Comparison of ENCODE assay signal across 8 mouse cellular contexts in the genomic region with DNA sequence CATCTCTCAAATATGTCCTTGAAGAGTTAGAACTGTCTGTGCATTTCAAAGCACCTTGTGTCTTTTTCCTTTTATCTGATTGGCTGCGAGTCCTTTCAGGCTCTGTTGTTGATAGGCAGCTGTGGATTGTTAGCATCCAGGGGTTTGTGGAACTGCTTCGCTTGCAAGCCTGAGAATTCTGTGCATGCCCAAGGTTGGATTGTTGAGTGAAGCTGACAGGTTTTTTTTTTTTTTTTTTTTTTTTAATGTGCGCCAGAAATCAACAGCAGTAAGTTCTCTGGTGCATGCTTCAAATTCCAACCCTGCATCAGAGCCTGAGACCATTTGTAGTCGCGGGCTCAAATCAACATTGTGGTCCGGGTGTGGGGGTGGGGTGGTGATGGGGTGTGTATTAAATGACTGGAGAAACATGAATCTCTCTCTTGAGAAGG.
DNase-seq lines count a peak whose midpoint lies in the region; ATAC-seq and TF ChIP-seq lines count a peak whose summit lies in the region.

No protein-coding gene starts in this region.

- H3K27me3 ChIP-seq in forebrain, embryonic 13.5 days = no peaks in the 10 kb centered on the region
- no peaks in the 10 kb centered on the region for H3K27me3 ChIP-seq in kidney, adult 2 months (replicated peaks; ENCODE audit: control insufficient read depth, insufficient read depth, low read length)
- H3K27me3 ChIP-seq in thymus, adult 2 months (ENCODE audit: control insufficient read depth, insufficient read depth, low read length) = no peaks in the 10 kb centered on the region

- no peak for TF ChIP-seq CTCF in kidney, adult 2 months (conservative IDR thresholded peaks at IDR 0.05; ENCODE audit: insufficient read depth, insufficient read length, low read depth, low read length)
- no peak for TF ChIP-seq CTCF in thymus, adult 2 months (IDR thresholded peaks at IDR 0.05; ENCODE audit: borderline replicate concordance, control insufficient read depth, extremely low read depth, insufficient read depth, low read length, poor library complexity)

- peaks cover 6% of the 10 kb centered on the region; the same call in 1 of the 2 replicates for H3K4me1 ChIP-seq in forebrain, embryonic 13.5 days
- H3K4me1 ChIP-seq in kidney, adult 2 months (ENCODE audit: control insufficient read depth, insufficient read depth, low read length) = no peaks in the 10 kb centered on the region
- H3K4me1 ChIP-seq in thymus, adult 2 months (replicated peaks; ENCODE audit: control insufficient read depth, insufficient read depth, low read length) = peaks cover 4% of the 10 kb centered on the region

- H3K9ac ChIP-seq in forebrain, embryonic 13.5 days = no peak overlapping the region

- H3K36me3 ChIP-seq in forebrain, embryonic 13.5 days (ENCODE audit: poor library complexity, severe bottlenecking) = no peaks in the 10 kb centered on the region
- no peaks in the 10 kb centered on the region for H3K36me3 ChIP-seq in kidney, adult 2 months (ENCODE audit: control insufficient read depth, insufficient read depth, low read length)
- H3K36me3 ChIP-seq in thymus, adult 2 months (ENCODE audit: control insufficient read depth, insufficient read depth, low read length) = no peaks in the 10 kb centered on the region

- 54% methylated on average over 6 of the region's 6 CpGs for WGBS in forebrain, embryonic 13.5 days
- WGBS in kidney, adult 2 months = 13% methylated on average over 6 of the region's 6 CpGs
- WGBS in thymus, adult 2 months = 67% methylated on average over 6 of the region's 6 CpGs

- H3K9me3 ChIP-seq in forebrain, embryonic 13.5 days (replicated peaks) = no peaks in the 10 kb centered on the region

- peak; percentile 81 for DNase-seq in ZHBTc4 (ENCODE audit: low read depth, low spot score)
- peak; percentile 45 for DNase-seq in kidney, adult 2 months
- DNase-seq in mesoderm, embryonic 11.5 days (ENCODE audit: low read depth, low spot score) = peak; percentile 62
- no peak for DNase-seq in layer of hippocampus, adult 11-12 months (ENCODE audit: low spot score)
- DNase-seq in thymus, adult 2 months = no peak
- DNase-seq in c-Kit-positive CD71-positive TER-119-positive erythroid progenitor cells, embryonic 14.5 days (ENCODE audit: low spot score) = no peak
- no peak for DNase-seq in adrenal gland, postnatal 25 days

- no peak overlapping the region for H3K27ac ChIP-seq in forebrain, embryonic 13.5 days
- peak overlapping the region; percentile 59; the same call in 1 of the 2 replicates for H3K27ac ChIP-seq in kidney, adult 2 months (ENCODE audit: insufficient read depth, low read depth, low read length)
- H3K27ac ChIP-seq in thymus, adult 2 months (ENCODE audit: control insufficient read depth, insufficient read depth, low read length) = no peak overlapping the region

- TF ChIP-seq POLR2A in kidney, adult 2 months (IDR thresholded peaks at IDR 0.05; ENCODE audit: low read depth, low read length) = no peak
- no peak for TF ChIP-seq POLR2A in thymus, adult 2 months (IDR thresholded peaks at IDR 0.05; ENCODE audit: control insufficient read depth, extremely low read depth, insufficient read depth, low read length, poor library complexity)

- H3K4me3 ChIP-seq in forebrain, embryonic 13.5 days = no peak overlapping the region
- H3K4me3 ChIP-seq in kidney, adult 2 months (ENCODE audit: insufficient read depth, low read depth, low read length) = peak overlapping the region; percentile 27; the same call in 1 of the 2 replicates
- no peak overlapping the region for H3K4me3 ChIP-seq in thymus, adult 2 months (ENCODE audit: control insufficient read depth, insufficient read depth, low read length)

- ATAC-seq in forebrain, embryonic 13.5 days = 0 out of 2 replicates have a peak, but pooled peaks have one; percentile 11

- H3K4me2 ChIP-seq in forebrain, embryonic 13.5 days = peak overlapping the region; percentile 72

Comparison
In these comparisons a context has a peak if more than half of its experiments do, and no peak if none do; other contexts are left out.
1. DNase-seq: peak in ZHBTc4 (single experiment), kidney, adult 2 months (single experiment) and mesoderm, embryonic 11.5 days (single experiment); none in layer of hippocampus, adult 11-12 months (single experiment), thymus, adult 2 months (single experiment), c-Kit-positive CD71-positive TER-119-positive erythroid progenitor cells, embryonic 14.5 days (single experiment) and adrenal gland, postnatal 25 days (single experiment).